Mouse (Mus musculus): ENCODE results near the gene Gnl2.

DNA sequence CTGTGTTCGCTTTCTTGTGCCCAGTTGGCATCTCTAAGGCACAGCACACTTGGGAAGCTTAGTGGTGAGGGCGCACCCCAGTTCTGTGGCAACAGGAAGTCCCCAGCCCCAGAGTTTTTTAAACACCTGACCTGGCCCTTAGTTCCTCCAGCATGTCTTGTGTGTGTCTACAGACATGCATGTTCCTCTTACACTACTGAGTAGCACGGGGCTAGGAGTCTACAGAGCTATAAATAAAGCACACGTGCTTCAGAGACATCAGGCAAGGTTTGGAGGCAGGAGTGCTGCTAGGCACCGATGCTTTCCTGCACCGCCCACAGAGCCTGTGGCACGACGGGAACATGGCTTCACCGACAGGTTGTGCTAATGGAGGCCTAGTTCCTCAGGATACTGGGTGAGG lies 39.0 kb downstream of the Gnl2 start:
- TF ChIP-seq CTCF (IDR thresholded peaks at IDR 0.05) (no peak), EP300 (IDR thresholded peaks at IDR 0.05) (no peak)
